Mouse (Mus musculus) lung, postnatal 0 days (tissue): ENCODE measurements around the gene Gtpbp8. TPM values are rescaled to one million over a fixed set of nuclear protein-coding genes. Genes with fewer than 3 reads are reported as not detected.

Experiments used
- ATAC-seq: fragments of 200-750 bp; cut with Nextera tagmentation; 2 replicates; pipeline ENCODE4 v1.8.0; 2017; ENCODE audit warnings: moderate library complexity
- DNase-seq: peaks from one replicate; pipeline ENCODE4 v3.0.0-alpha.2; 2016; ENCODE audit warnings: low spot score
- H3K27ac ChIP-seq: fragments of 300-500 bp; sonication (generic); 2 replicates; pipeline ENCODE4 v1.5.1; 2014; ENCODE audit warnings: antibody characterized with exemption, mild to moderate bottlenecking, low read length, mixed read lengths
- H3K27me3 ChIP-seq: fragments of 300-500 bp; sonication (generic); replicated peaks from 2 replicates; pipeline ENCODE4 v1.6.1; 2014; ENCODE audit warnings: low read length, mixed read lengths; ENCODE audit not compliant: insufficient read depth
- H3K36me3 ChIP-seq: fragments of 300-500 bp; sonication (generic); 2 replicates; pipeline ENCODE4 v1.6.1; 2014; ENCODE audit warnings: low read length, mixed read lengths; ENCODE audit not compliant: insufficient read depth
- H3K4me1 ChIP-seq: fragments of 300-500 bp; sonication (generic); 2 replicates; pipeline ENCODE4 v1.6.1; 2014; ENCODE audit warnings: antibody characterized with exemption, low read depth, low read length, mixed read lengths; ENCODE audit not compliant: insufficient read depth
- H3K4me2 ChIP-seq: fragments of 300-500 bp; sonication (generic); replicated peaks from 2 replicates; pipeline ENCODE4 v1.6.1; 2014; ENCODE audit warnings: low read depth, mild to moderate bottlenecking, low read length, moderate library complexity, mixed read lengths
- H3K4me3 ChIP-seq: fragments of 300-500 bp; sonication (generic); 2 replicates; pipeline ENCODE4 v1.5.1; 2014; ENCODE audit warnings: low read depth, low read length
- H3K9ac ChIP-seq: fragments of 300-500 bp; sonication (generic); replicated peaks from 2 replicates; pipeline ENCODE4 v1.6.1; 2014; ENCODE audit warnings: low read depth, mild to moderate bottlenecking
- H3K9me3 ChIP-seq: fragments of 300-500 bp; sonication (generic); 2 replicates; pipeline ENCODE4 v1.6.1; 2016; ENCODE audit warnings: low read length, mixed read lengths
- CTCF ChIP-seq: IDR thresholded peaks from 2 replicates; pipeline ENCODE4 v1.5.1; 2016; ENCODE audit warnings: antibody characterized with exemption, mild to moderate bottlenecking
- EP300 ChIP-seq: IDR thresholded peaks from 2 replicates; pipeline ENCODE4 v1.6.1; 2016; ENCODE audit warnings: antibody characterized with exemption, mild to moderate bottlenecking, control low read depth
- WGBS: fragments of 180-500 bp; shearing (Covaris S2); extraction: QIAGEN DNeasy Blood & Tissue Kit; methylation state at CpG from one replicate; pipeline ENCODE4 v1.1.7; 2014; 5-methylcytosine and 5-hydroxymethylcytosine counted together
- polyA plus RNA-seq: library from polyadenylated mRNA; unstranded; fragments of >200 nt; fragmentation: Nextera tagmentation; extraction: Ambion mirVana; gene quantifications from 2 replicates; pipeline ENCODE4 v1.2.1, GENCODE M21; 2015

Gene Gtpbp8
- polyA plus RNA-seq, 1 experiment from 2014 or later = 17.2 TPM

- Histone ChIP-seq H3K4me3 (peak within 1 kb of the TSS; percentile 89), H3K9me3 (no peaks in the 10 kb centered on the region), H3K4me2 (peak within 1 kb of the TSS; percentile 84), H3K4me1 (peaks cover 9% of the 10 kb centered on the region), H3K27ac (peak within 1 kb of the TSS; percentile 96), H3K9ac (peak within 1 kb of the TSS; percentile 86), H3K36me3 (peaks cover 3% of the 10 kb centered on the region; the same call in 1 of the 2 replicates), H3K27me3 (no peaks in the 10 kb centered on the region)
- DNase-seq = peak; percentile 96
- WGBS = under 1% methylated on average over 62 of the region's 64 CpGs
- peak; percentile 42 for TF ChIP-seq CTCF
- TF ChIP-seq EP300 = no peak
- ATAC-seq = peak; percentile 98
These were observed 21.9 kb downstream of the Gtpbp8 start, which contains the start of gene Nepro for GRCm38 (mm10) chr16:44724083-44724787. TSS of gene Nepro (plus strand) at chr16:44724301.

DNA sequence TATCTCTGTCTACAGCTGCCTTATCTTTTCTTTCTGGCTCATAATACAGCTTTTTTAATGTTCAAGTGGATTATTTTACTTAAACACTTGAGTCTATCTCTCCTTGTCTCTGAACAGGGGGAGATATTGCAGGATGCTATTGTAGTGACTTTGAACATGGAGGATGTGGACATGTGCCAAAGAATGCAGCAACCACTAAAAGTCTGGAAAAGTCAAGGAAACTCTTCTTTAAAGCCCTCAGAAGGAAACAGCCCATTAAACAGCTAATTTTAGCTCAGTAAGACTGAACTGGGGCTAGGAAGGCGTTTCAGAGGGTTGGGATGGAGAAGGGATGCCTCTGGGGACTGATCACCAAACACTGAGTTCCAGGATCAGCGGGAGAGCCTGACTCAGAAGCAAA is 23.5 kb downstream of the Gtpbp8 start:
- H3K9me3 ChIP-seq = no peaks in the 10 kb centered on the region
- TF ChIP-seq EP300 = no peak
- TF ChIP-seq CTCF = no peak
- ATAC-seq (no peak), DNase-seq (no peak)
- H3K36me3 ChIP-seq = no peaks in the 10 kb centered on the region
- WGBS = 28% methylated on average over 2 of the region's 2 CpGs
- 0 out of 2 replicates have a peak overlapping the region, but pooled peaks have one; percentile 2 for H3K4me2 ChIP-seq
- H3K4me3 ChIP-seq = no peak overlapping the region
- peaks cover 9% of the 10 kb centered on the region for H3K4me1 ChIP-seq
- H3K9ac ChIP-seq = no peak overlapping the region
- 0 out of 2 replicates have a peak overlapping the region, but pooled peaks have one; percentile 33 for H3K27ac ChIP-seq
- H3K27me3 ChIP-seq = no peaks in the 10 kb centered on the region

DNA sequence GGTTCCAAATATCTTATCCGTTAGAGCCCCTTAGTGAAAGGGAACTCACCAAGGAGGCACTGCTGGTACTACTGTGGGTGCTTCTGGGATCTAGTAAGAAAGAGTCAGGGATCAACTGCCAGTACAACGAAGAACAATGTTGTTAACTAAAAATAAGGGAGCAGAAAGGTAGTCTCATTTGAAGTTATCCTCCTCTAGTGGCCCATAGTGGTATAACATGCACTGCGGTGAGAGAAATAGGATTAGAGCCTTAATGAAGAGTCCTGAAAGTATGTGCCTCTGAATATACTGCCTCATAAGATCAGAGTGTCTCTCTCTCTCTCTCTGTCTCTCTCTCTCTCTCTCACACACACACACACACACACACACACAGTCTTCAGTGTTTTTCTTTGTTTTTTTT is 25.6 kb downstream of the Gtpbp8 start:
- Histone ChIP-seq H3K27ac (no peak overlapping the region), H3K9ac (no peak overlapping the region), H3K4me2 (no peak overlapping the region), H3K36me3 (no peaks in the 10 kb centered on the region), H3K9me3 (no peaks in the 10 kb centered on the region), H3K4me3 (no peak overlapping the region), H3K27me3 (no peaks in the 10 kb centered on the region), H3K4me1 (peaks cover 9% of the 10 kb centered on the region)
- DNase-seq = no peak
- TF ChIP-seq CTCF (peak; percentile 74), EP300 (no peak)
- 76% methylated on average over 3 of the region's 3 CpGs for WGBS
- no peak for ATAC-seq

GRCm38 (mm10) chr16:44719349-44719748 is 26.8 kb downstream of the Gtpbp8 start:
- Histone ChIP-seq H3K4me2 (no peak overlapping the region), H3K27me3 (no peaks in the 10 kb centered on the region), H3K4me3 (no peak overlapping the region), H3K36me3 (no peaks in the 10 kb centered on the region), H3K9ac (no peak overlapping the region), H3K9me3 (no peaks in the 10 kb centered on the region), H3K27ac (0 out of 2 replicates have a peak overlapping the region, but pooled peaks have one; percentile 23), H3K4me1 (peaks cover 4% of the 10 kb centered on the region; the same call in 1 of the 2 replicates)
- 46% methylated on average over 7 of the region's 7 CpGs for WGBS
- ATAC-seq (peak; percentile 43), DNase-seq (peak; percentile 91)
- TF ChIP-seq EP300 (no peak), CTCF (peak; percentile 39)

DNA sequence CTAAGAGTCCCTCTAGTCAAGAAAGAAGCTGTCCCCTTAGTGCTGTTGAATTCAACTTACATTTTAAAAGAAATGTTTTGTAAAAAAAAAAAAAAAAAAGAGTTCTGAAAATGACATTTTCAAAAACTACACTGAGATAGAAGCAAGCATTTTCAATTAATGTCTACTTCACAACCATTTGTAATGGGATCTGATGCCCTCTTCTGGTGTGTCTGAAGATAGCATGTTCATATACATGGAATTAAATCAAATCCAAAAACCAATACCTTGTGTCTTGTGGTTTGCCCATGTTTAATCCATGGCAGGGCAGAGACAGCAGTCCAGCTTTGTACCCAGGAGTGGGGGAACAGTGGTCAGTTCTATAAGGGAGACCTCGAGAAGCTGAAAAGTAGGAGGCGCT is 28.3 kb downstream of the Gtpbp8 start:
- Histone ChIP-seq H3K9ac (no peak overlapping the region), H3K4me1 (no peaks in the 10 kb centered on the region), H3K27ac (no peak overlapping the region), H3K4me2 (no peak overlapping the region), H3K4me3 (no peak overlapping the region), H3K36me3 (no peaks in the 10 kb centered on the region), H3K9me3 (no peaks in the 10 kb centered on the region), H3K27me3 (no peaks in the 10 kb centered on the region)
- DNase-seq (no peak), ATAC-seq (no peak)
- no peak for TF ChIP-seq EP300
- TF ChIP-seq CTCF = peak; percentile 43
- WGBS = 80% methylated on average over 2 of the region's 2 CpGs

GRCm38 (mm10) chr16:44717141-44717634 is 29.0 kb downstream of the Gtpbp8 start:
- Histone ChIP-seq H3K4me3 (no peak overlapping the region), H3K27me3 (no peaks in the 10 kb centered on the region), H3K27ac (no peak overlapping the region), H3K9me3 (no peaks in the 10 kb centered on the region), H3K4me2 (no peak overlapping the region), H3K4me1 (no peaks in the 10 kb centered on the region), H3K36me3 (no peaks in the 10 kb centered on the region), H3K9ac (no peak overlapping the region)
- WGBS = 72% methylated on average over 2 of the region's 2 CpGs
- ATAC-seq (no peak), DNase-seq (no peak)
- TF ChIP-seq CTCF = no peak
- no peak for TF ChIP-seq EP300
